Comparison of ENCODE assay signal across 9 mouse cellular contexts in genomic region chr6:140554261-140554660, GRCm38 (mm10).
DNase-seq lines count a peak whose midpoint lies in the region; ATAC-seq and TF ChIP-seq lines count a peak whose summit lies in the region.
"Had no signal": no experiment of that assay in that cellular context is flagged by ENCODE, and none has a peak within 500 bp of the region (broad histone marks: within the 10 kb centered on the region; RNA-seq: fewer than 3 reads in every experiment).

No protein-coding gene starts in this region.

- H3K4me1 ChIP-seq in forebrain, embryonic 13.5 days: no peaks in the 10 kb centered on the region
- H3K4me1 ChIP-seq in forebrain, embryonic 10.5 days: no peaks in the 10 kb centered on the region
- no peaks in the 10 kb centered on the region for H3K4me1 ChIP-seq in liver, embryonic 14.5 days (replicated peaks; ENCODE audit: control insufficient read depth in 2 of 2, insufficient read depth in 2 of 2, low read length in 1 of 2)
- H3K4me1 ChIP-seq in liver, embryonic 12.5 days: no peaks in the 10 kb centered on the region
- peaks cover 2% of the 10 kb centered on the region; the same call in 1 of the 2 replicates for H3K4me1 ChIP-seq in thymus, adult 2 months (replicated peaks; ENCODE audit: control insufficient read depth, insufficient read depth, low read length)
- H3K4me1 ChIP-seq: neural tube, embryonic 13.5 days had no signal

- H3K27me3 ChIP-seq in forebrain, embryonic 13.5 days: no peaks in the 10 kb centered on the region
- H3K27me3 ChIP-seq in forebrain, embryonic 10.5 days (ENCODE audit: poor library complexity, severe bottlenecking): no peaks in the 10 kb centered on the region
- no peaks in the 10 kb centered on the region for H3K27me3 ChIP-seq in liver, embryonic 14.5 days (ENCODE audit: control insufficient read depth, insufficient read depth, low read length)
- H3K27me3 ChIP-seq in liver, embryonic 12.5 days (replicated peaks): no peaks in the 10 kb centered on the region
- H3K27me3 ChIP-seq in thymus, adult 2 months (ENCODE audit: control insufficient read depth, insufficient read depth, low read length): no peaks in the 10 kb centered on the region
- H3K27me3 ChIP-seq: neural tube, embryonic 13.5 days had no signal

- no peak for TF ChIP-seq EP300 in liver, embryonic 14.5 days (IDR thresholded peaks at IDR 0.05; ENCODE audit: low read depth)

- H3K36me3 ChIP-seq in forebrain, embryonic 13.5 days (ENCODE audit: poor library complexity, severe bottlenecking): peaks cover 44% of the 10 kb centered on the region
- H3K36me3 ChIP-seq in forebrain, embryonic 10.5 days (replicated peaks): peaks cover 70% of the 10 kb centered on the region
- no peaks in the 10 kb centered on the region for H3K36me3 ChIP-seq in liver, embryonic 14.5 days (replicated peaks; ENCODE audit: control insufficient read depth, insufficient read depth, low read depth)
- H3K36me3 ChIP-seq in liver, embryonic 12.5 days: peaks cover 14% of the 10 kb centered on the region
- H3K36me3 ChIP-seq in thymus, adult 2 months (ENCODE audit: control insufficient read depth, insufficient read depth, low read length): no peaks in the 10 kb centered on the region

- DNase-seq in forebrain, embryonic 10.5 days (ENCODE audit: extremely low spot score, low spot score): no peak
- no peak for DNase-seq in liver, embryonic 14.5 days (ENCODE audit: low read depth in 3 of 3, low spot score in 3 of 3)
- DNase-seq in brain, embryonic 14.5 days (ENCODE audit: low read depth): peak; percentile 76
- no peak for DNase-seq in yolk sac, embryonic 10.5 days (ENCODE audit: low spot score)
- DNase-seq in thymus, adult 2 months: no peak

- no peak overlapping the region for H3K27ac ChIP-seq in forebrain, embryonic 13.5 days
- H3K27ac ChIP-seq in forebrain, embryonic 10.5 days: no peak overlapping the region
- no peak overlapping the region for H3K27ac ChIP-seq in liver, embryonic 14.5 days
- H3K27ac ChIP-seq in liver, embryonic 12.5 days: no peak overlapping the region
- no peak overlapping the region for H3K27ac ChIP-seq in thymus, adult 2 months (ENCODE audit: control insufficient read depth, insufficient read depth, low read length)
- H3K27ac ChIP-seq: neural tube, embryonic 13.5 days had no signal

- peak; percentile 64; the same call in 1 of the 2 replicates for ATAC-seq in forebrain, embryonic 13.5 days
- ATAC-seq in liver, embryonic 14.5 days (ENCODE audit: insufficient read depth): no peak
- ATAC-seq in liver, embryonic 12.5 days: no peak
- ATAC-seq in inflammation-experienced regulatory T-cells, adult 6 months: peak; percentile 46

- 59% methylated on average over 4 of the region's 4 CpGs for WGBS in forebrain, embryonic 13.5 days
- WGBS in forebrain, embryonic 10.5 days: 71% methylated on average over 4 of the region's 4 CpGs
- WGBS in liver, embryonic 14.5 days (ENCODE audit: insufficient replicate concordance): 56% methylated on average over 4 of the region's 4 CpGs
- WGBS in liver, embryonic 12.5 days (ENCODE audit: insufficient replicate concordance): 67% methylated on average over 4 of the region's 4 CpGs
- 62% methylated on average over 4 of the region's 4 CpGs for WGBS in thymus, adult 2 months

- H3K9ac ChIP-seq in forebrain, embryonic 13.5 days: no peak overlapping the region
- H3K9ac ChIP-seq in liver, embryonic 14.5 days (replicated peaks): no peak overlapping the region
- H3K9ac ChIP-seq in liver, embryonic 12.5 days: no peak overlapping the region
- H3K9ac ChIP-seq: neural tube, embryonic 13.5 days had no signal

- no peaks in the 10 kb centered on the region for H3K9me3 ChIP-seq in forebrain, embryonic 13.5 days (replicated peaks)
- H3K9me3 ChIP-seq in forebrain, embryonic 10.5 days: no peaks in the 10 kb centered on the region
- no peaks in the 10 kb centered on the region for H3K9me3 ChIP-seq in liver, embryonic 14.5 days (ENCODE audit: control insufficient read depth, low read length)
- H3K9me3 ChIP-seq in liver, embryonic 12.5 days (replicated peaks): no peaks in the 10 kb centered on the region
- H3K9me3 ChIP-seq: neural tube, embryonic 13.5 days had no signal

- no peak overlapping the region for H3K4me2 ChIP-seq in forebrain, embryonic 13.5 days
- no peak overlapping the region for H3K4me2 ChIP-seq in liver, embryonic 14.5 days (ENCODE audit: low read depth)
- no peak overlapping the region for H3K4me2 ChIP-seq in liver, embryonic 12.5 days
- H3K4me2 ChIP-seq: neural tube, embryonic 13.5 days had no signal

- TF ChIP-seq CTCF in liver, embryonic 14.5 days (IDR thresholded peaks at IDR 0.05; ENCODE audit: low read depth): peak; percentile 22; the same call in 1 of the 2 replicates
- TF ChIP-seq CTCF in brain, embryonic 14.5 days (IDR thresholded peaks at IDR 0.05; ENCODE audit: borderline replicate concordance, extremely low read depth, insufficient read depth, insufficient read length): peak; percentile 54; the same call in 1 of the 2 replicates
- no peak for TF ChIP-seq CTCF in thymus, adult 2 months (IDR thresholded peaks at IDR 0.05; ENCODE audit: borderline replicate concordance, control insufficient read depth, extremely low read depth, insufficient read depth, low read length, poor library complexity)

- H3K4me3 ChIP-seq in forebrain, embryonic 13.5 days: no peak overlapping the region
- no peak overlapping the region for H3K4me3 ChIP-seq in forebrain, embryonic 10.5 days
- no peak overlapping the region for H3K4me3 ChIP-seq in liver, embryonic 14.5 days (ENCODE audit: insufficient read depth in 1 of 2, low read depth in 2 of 2, low read length in 2 of 2)
- H3K4me3 ChIP-seq in liver, embryonic 12.5 days: no peak overlapping the region
- H3K4me3 ChIP-seq in thymus, adult 2 months (ENCODE audit: control insufficient read depth, insufficient read depth, low read length): no peak overlapping the region
- H3K4me3 ChIP-seq: neural tube, embryonic 13.5 days had no signal

- no peak for TF ChIP-seq POLR2A in brain, embryonic 14.5 days (IDR thresholded peaks at IDR 0.05; ENCODE audit: borderline replicate concordance, extremely low read depth, insufficient read depth, insufficient read length, poor library complexity, severe bottlenecking)
- TF ChIP-seq POLR2A in thymus, adult 2 months (IDR thresholded peaks at IDR 0.05; ENCODE audit: control insufficient read depth, extremely low read depth, insufficient read depth, low read length, poor library complexity): no peak

Comparison
In these comparisons a context has a peak if more than half of its experiments do, and no peak if none do; other contexts are left out.
1. ATAC-seq: peak in forebrain, embryonic 13.5 days (single experiment) and inflammation-experienced regulatory T-cells, adult 6 months (single experiment); none in liver, embryonic 14.5 days (single experiment) and liver, embryonic 12.5 days (single experiment).